Mouse (Mus musculus) testis, postnatal 14 days (tissue): ENCODE measurements at regions not wholly inside any gene's neighbourhood (a gene's known extent, or its start where the extent isn't known, plus 50 kb on each side); places are given as distances from the start of the nearest gene placed in this dataset.

ENCODE experiments used
- DNase-seq: peaks from one replicate; pipeline ENCODE4 v3.0.0; 2021; ENCODE audit warnings: low spot score

GRCm38 (mm10) chr1:190639846-190640245, 271.7 kb downstream of the Rps6kc1 start:
- no peak for DNase-seq

GRCm38 (mm10) chr1:190634935-190635334, 276.6 kb downstream of the Rps6kc1 start:
- DNase-seq, result no peak

DNA sequence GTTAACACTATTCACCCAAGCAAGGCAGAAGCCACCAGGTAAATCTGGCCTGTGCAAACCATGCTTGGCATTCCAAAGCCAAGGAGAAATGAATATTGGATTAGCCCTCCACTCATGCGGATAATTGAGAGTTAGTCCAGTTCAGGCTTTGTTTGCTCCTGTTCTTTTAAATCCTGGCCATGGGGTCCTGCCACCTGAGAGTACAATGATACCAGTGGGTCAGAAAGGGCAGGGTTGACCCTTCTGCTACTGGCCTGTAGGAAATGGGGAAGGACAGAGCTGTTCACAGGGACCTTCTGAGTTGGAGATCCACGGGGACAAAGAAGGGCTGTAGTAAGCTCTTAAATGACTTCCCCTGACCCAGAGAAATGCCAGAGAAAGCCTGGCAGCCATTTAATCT, 279.9 kb downstream of the Rps6kc1 start:
- no peak for DNase-seq

DNA sequence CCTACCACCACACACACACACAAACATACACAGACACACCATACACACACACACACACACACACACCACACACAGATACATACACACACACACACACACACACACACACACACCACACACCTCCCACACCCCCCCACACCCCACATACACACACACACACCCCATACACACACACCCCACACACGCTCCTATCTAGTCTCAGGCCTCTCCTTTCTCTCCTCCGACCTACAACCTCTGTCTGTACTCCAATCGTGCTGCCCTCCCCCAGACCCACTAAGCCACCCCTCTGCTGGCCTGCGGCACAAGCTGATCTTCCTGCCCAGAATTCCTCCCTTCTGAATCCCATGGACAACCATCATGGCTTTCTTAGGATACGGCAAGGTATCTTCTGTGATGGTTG, 281.4 kb downstream of the Rps6kc1 start:
- DNase-seq, result no peak

GRCm38 (mm10) chr1:190623916-190624315, 287.7 kb downstream of the Rps6kc1 start:
- no peak for DNase-seq

GRCm38 (mm10) chr1:190600425-190600824, 311.1 kb downstream of the Rps6kc1 start:
- DNase-seq, result no peak

DNA sequence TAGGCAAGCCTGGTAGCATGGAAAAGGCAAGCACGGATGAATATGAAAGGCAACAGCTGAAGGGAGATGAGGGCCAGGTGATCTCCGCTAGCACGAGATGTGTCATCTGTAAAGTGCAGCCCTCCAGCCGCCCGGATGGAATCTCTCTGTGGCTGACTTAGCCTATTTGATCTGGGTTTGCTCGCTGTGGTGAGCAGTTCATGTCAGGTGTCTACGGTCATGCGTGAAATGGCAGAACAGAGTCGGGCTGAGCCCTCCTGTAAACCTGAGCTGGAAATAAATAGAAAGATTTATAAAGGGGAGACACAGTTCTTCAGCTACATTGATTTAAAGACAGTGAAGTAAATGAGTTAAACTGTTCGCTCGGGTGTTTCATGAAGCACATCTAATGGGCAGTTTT, 311.9 kb downstream of the Rps6kc1 start:
- DNase-seq, result no peak

DNA sequence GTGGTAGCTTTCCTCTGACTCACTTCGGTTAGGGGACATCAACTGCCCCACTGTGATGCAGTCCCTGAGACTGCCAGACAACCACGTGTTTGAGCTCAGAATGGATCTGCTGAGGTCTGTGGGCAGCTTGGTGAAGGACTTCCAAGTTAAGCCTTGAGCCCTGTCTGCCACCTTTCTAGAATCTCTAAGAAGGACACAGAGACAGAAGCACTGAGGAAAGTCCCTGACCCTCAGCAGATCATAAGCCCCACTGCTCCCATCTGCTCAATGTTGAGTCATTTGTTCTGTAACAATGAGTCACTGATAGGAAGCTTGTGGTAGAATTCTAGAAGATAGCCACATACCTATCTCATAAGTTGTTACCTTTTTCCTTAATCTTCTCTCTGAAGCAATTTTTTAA, 315.4 kb downstream of the Rps6kc1 start:
- no peak for DNase-seq

GRCm38 (mm10) chr1:190591621-190592020, 319.9 kb downstream of the Rps6kc1 start:
- DNase-seq, result no peak

DNA sequence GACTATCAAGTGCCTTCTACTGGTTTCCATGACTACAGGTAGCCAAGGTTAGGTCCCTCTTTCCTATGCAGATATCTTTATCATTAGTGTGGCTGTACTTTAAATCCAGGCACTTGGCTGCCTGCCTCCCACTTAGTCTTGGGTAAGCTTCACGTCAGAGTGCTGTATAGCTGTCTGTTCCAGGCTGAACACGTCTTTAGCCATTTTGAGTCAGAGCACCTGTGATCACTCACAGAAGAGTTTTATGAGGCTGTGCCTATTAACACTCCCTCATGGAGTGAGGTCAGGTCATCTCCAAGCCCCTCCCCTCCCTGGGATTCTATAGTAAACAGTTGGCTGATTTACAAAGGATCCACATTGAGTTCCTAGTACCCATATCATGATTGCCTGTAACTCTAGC, 322.0 kb downstream of the Rps6kc1 start:
- DNase-seq, result no peak

DNA sequence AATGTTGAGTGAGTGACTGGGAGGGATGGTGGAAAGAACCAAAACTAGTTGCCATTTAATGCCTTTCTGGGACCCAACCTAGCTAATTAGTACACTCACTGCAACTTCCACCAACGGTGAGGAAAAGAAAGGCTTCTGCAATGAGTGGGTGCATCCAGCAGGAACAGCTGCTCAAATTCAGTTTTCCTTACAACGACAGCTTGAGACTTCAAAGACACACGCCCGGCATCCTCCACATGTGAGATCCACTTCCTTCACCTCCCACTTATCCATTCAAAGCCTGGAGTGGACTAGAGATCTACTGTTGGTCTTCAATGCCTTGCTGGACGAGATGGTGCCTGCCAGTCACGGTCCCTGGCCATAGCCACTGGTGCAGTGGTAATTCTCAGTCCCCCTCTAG, 328.3 kb downstream of the Rps6kc1 start:
- DNase-seq, result no peak

- DNase-seq, result no peak
These were observed 330.9 kb downstream of the Rps6kc1 start for GRCm38 (mm10) chr1:190580653-190581052.

DNA sequence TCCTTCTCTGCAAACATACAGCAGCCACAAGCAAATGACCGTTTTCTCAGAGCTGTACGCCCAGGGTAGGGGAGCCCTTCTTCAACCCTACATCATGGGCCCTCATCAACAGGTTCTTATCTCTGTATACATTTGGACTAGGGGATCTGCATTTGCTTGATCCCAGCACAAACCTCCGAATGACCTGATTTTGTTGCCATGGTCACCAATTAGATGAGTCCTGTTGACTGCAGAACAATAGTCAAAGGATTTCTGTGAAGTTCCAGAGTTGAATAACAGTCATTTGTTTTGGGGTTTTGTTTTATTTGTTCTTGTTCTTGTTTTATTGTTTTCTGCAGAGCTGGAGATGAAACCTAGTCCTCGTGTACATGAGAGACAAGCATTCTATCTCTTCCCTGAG, 340.6 kb downstream of the Rps6kc1 start:
- DNase-seq, result no peak

- no peak for DNase-seq
These were observed 341.0 kb downstream of the Rps6kc1 start for GRCm38 (mm10) chr1:190570563-190570962.

GRCm38 (mm10) chr1:190566744-190567143, 344.8 kb downstream of the Rps6kc1 start:
- no peak for DNase-seq

- no peak for DNase-seq
These were observed 348.6 kb downstream of the Rps6kc1 start for GRCm38 (mm10) chr1:190562865-190563457.

DNA sequence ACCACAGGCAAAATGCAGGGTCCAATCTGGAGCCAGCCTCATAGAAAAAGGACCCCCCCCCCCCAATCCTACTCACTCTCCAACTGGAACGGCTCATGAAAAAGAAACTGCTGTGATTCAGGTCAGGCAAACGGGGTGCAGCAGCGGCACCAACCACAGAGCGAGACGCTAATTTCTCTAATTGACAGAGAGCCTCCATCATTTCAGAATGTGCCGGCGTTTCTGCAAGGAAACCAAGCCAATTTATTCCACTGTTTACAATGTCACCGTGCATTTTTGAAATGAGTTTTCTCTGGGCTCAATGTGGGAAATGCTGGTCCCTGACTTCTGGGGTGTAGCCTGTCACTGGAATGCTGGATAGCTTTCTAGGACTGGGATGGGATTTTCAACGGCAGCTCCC, 351.5 kb downstream of the Rps6kc1 start:
- DNase-seq, result no peak

DNA sequence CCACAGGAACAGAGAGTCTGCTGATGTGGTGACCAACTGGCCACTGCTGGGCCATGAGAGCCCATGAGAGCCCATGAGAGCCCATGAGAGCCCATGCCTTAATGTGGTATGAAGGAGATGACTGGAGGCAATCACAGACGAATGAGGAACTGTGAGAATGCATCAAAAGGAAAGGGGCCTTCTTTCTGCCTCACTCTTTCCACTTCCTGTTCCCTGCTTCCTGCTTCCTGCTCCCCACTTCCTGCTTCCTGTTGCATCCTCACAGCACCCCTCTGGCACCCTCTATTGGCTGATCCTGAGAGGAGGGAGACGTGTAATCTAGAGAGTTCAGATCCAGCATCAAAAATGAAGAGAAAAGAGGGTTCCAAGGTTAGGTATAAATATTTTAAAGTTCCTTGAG, 369.7 kb downstream of the Rps6kc1 start:
- DNase-seq, result no peak

DNA sequence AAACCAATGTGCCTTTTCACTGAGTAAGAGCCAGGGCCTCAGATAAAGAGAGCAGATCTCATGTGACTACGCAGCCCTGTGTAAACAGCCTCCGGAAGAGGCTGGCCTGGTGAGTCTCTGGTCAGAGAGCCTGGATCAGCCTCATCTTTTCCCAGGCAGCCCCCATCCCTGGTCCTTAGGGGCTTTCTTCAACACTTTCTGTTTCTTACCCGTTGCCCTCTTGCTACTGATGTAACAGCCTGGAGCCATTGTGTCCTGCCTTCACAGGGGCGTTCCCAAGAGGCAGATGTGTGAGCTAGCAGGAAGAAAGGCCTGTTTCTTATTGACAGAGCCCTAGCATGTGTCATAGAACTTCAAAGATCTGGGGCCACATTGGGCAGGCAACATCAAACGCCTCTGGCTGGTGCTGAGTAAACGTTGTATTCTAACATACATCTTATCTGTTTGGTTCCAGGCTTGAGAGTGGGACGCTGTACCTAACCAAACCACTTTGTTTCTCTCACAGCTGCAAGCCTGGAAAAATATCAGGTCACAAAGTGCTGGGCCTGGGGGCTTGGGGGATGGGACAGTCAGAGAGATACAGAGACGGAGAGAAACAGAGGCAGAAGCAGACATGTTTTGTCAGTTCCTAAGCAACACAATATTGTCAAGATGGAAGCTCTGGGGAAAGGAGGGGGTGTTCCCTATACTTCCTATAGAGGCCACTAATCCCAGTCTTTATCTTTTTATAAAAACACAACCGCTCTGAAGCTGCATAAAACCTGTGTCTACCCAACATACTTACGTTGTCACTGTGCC, 362.6 kb upstream of the Prox1 start:
- no peak for DNase-seq

DNA sequence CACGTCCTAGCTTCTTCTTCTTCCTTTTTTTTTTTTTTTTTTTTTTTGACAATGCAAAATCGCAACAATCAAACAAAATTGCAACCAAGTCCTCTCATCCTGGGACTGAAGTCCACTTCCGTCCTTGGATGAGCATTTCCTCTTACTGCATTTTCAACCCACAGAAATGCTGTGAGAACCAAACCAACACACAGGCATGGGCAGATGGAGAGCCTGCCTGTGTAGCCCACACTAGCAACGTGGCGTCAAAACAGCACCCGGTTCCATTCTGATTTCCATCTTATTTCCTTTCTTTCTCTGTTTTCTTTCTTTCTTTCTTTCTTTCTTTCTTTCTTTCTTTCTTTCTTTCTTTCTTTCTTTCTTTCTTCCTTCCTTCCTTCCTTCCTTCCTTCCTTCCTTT, 360.7 kb upstream of the Prox1 start:
- DNase-seq, result no peak

- no peak for DNase-seq
These were observed 359.6 kb upstream of the Prox1 start for GRCm38 (mm10) chr1:190530079-190530478.

DNA sequence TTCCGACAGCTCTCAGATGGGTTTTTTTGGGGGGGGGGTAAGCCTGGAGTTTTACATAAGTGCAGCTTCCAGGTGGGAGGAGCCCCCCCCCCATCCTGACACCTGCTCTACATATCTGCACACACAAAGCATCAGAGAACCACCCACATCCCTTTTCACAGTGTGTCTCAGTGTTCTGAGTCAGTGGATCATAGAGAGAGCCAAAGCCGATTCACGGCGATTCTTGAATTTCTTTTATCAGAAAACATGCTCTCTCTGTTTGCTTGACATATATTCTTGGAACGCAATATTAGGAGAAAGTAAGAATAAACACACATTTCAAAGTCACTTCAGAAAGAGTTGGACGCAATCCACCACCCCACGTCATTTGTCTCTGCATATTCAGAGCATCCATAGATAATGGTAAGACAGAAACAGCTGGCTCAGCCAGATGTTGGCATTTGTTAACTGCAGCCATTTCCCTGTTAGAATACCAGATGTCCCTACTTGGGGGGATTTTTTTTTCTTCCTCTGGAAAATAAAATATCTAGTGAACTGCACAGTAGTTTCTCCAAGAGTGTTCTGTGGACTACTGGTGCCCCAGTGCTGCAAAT, 357.1 kb upstream of the Prox1 start:
- DNase-seq, result no peak

DNA sequence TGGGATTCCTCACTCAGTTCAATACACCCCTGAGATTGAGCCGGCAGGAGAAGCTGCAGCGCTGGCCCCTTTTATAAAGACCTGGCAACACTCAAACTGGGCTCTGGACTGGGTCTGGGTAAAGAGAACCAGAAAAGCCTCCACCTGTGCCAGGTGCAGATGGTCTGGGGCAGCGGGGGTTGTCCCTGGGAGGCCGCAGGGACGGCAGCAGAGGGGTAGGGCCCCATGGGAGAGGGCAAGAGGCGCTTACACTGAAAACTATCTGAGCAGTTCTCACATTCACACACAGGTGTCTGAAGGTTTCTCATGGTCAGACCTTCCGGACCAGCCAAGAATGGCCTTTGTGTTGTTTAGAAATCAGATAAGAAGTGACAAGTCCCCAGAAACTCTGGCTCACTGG, 356.1 kb upstream of the Prox1 start:
- no peak for DNase-seq

GRCm38 (mm10) chr1:190526046-190526445, 355.5 kb upstream of the Prox1 start:
- no peak for DNase-seq
